Mouse (Mus musculus): ENCODE measurements at regions not wholly inside any gene's neighbourhood (a gene's known extent, or its start where the extent isn't known, plus 50 kb on each side); places are given as distances from the start of the nearest gene placed in this dataset.

GRCm38 (mm10) chr4:84035347-84035746, 510.0 kb downstream of the Ccdc171 start:
- DNase-seq (ENCODE audit: low read depth) = no peak

DNA sequence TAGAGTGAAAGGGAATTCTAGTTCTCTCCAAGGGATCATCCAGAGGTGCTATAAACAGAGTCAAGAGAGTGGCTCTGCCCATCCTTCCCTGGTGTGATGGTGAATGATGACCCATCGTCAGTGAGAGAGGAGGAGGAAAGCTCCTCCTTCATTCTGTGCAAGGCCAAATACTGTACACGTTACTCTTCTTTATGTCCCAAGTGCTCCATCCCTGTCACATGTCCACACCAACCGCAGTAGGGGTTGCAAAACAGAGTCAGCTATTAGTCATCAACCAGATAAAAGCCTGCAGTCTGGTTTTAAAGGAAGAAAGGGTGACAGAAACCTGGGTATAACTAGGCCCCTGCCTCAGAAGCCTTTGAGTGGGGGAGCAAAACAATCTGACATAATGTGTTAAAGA, 512.2 kb downstream of the Ccdc171 start:
- no peak for DNase-seq (ENCODE audit: low read depth)

DNA sequence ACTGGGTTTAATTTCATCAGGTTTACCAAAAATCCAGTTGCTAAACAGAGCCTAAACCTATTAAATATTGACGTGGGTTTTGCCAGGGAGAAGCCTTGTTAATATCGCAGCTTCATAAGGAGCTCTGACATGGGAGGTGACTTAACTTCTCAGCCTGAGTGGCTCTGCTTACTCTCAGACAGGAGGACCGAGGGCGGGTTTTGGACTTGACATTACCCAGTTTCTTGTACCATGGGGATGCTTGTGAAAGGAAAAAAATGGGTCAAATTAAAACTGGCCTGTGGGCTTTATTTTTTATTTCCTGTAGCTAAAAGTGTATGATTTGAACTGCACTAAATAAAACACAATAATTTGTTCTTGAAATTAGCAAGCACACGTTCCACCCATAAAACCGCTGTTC, 524.9 kb downstream of the Ccdc171 start:
- DNase-seq (ENCODE audit: low read depth) = no peak

- no peak for DNase-seq (ENCODE audit: low read depth)
These were observed 531.6 kb downstream of the Ccdc171 start for GRCm38 (mm10) chr4:84056863-84057502.

GRCm38 (mm10) chr4:84060187-84060586, 534.8 kb downstream of the Ccdc171 start:
- no peak for DNase-seq (ENCODE audit: low read depth)

- no peak for DNase-seq (ENCODE audit: low read depth)
These were observed 538.4 kb downstream of the Ccdc171 start for GRCm38 (mm10) chr4:84063755-84064154.

DNA sequence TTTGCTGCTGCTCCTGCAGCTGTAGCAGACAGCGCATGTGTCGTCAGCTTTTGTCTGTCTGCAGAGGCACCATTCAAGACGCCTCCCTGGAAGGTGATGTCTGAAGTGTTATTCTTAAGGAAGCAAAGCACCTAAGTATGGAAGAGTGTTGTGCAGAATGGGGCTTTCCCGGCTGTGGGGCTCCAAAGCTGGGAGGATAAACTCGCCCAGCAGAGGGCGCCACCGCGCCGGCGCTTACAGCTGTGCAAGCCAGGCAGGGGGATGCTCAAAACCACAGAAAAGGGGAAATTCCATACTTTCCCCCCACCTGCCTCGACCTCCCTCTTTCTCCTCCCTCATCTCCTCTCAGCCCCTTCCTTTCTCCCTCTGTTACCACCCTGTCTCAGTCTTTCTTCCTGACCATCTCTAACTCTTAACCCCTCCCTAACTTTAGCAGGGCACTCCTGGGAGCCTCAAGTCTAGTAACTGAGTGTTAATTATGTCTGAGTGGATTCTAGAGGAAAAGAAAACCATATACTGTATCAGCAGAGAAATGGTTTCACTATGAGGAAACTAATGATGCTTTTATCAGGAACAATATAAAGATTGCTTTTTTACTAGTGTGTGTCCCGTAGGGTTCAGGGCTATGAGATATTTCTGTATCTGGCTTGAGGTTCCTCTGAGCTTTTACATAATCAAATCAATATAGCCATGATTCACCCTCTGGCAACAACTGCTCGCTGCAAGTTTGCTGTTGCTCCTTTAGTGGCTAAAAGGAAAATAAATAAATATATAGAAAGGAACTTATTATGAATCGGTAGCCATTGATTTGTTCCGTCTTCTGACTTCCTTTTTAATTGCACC, 539.5 kb downstream of the Ccdc171 start:
- DNase-seq (ENCODE audit: low read depth) = peak; percentile 9

DNA sequence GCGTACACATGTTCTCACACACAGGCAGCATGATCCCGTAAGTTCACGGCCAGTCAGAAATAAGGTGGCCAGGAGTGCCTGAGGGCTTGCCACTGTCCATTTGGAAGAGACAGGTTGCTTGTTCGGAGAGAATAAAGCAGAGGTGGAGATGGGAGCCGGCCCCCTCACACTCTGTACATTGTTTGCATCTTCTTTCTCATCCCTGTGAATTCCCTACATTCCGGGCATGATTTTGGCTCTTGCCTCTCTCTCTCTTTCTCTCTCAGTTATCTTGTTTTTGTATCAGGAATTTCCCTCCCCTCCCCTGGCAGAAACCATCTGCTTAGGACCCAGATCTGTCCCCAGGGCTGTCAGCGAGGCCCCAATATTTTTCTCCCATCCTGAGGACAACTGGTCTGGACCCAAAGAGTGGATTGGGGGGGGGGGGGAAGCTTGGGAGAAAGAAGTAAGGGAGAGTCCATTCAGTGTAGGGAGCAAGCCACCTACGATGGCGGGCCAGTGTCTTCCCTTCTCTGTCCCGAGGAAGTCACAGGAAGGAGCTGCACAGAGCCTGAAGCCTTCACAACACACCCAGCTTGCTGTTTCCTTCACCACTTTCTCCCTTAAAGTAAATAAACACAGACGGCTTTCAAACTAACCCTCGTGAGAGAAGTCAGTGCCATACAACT, 540.2 kb downstream of the Ccdc171 start:
- DNase-seq (ENCODE audit: low read depth) = no peak

DNA sequence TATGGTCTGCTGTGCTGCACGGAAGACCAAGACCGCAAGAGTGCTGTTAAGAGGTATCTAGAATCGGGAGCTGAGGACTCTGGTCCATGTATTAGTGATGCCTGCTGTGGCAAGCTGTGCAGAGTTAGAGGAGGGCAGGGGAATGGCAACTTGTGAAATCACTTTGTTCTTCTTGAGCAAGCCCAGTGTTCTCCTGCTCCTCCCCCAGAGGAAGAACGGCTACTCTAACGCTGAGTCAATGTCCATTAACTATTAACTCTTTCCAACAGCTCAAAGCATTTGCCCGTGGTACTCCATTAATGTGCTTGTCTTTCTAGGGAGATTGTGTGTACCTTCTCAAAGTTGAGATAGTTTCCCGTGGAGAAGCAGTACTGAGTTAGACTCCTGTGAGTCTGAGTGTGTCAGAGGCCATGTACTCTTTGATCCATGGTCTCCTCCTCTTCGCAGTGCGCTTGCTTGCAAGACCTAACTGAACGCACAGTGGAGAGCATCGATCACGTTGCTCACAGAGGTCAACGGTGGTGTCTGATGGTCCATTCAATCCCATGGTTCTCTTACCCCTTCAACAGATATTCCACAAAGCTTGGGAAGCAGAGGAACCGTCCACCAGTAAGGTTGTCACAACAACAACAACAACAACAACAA, 542.7 kb downstream of the Ccdc171 start:
- no peak for DNase-seq (ENCODE audit: low read depth)

DNA sequence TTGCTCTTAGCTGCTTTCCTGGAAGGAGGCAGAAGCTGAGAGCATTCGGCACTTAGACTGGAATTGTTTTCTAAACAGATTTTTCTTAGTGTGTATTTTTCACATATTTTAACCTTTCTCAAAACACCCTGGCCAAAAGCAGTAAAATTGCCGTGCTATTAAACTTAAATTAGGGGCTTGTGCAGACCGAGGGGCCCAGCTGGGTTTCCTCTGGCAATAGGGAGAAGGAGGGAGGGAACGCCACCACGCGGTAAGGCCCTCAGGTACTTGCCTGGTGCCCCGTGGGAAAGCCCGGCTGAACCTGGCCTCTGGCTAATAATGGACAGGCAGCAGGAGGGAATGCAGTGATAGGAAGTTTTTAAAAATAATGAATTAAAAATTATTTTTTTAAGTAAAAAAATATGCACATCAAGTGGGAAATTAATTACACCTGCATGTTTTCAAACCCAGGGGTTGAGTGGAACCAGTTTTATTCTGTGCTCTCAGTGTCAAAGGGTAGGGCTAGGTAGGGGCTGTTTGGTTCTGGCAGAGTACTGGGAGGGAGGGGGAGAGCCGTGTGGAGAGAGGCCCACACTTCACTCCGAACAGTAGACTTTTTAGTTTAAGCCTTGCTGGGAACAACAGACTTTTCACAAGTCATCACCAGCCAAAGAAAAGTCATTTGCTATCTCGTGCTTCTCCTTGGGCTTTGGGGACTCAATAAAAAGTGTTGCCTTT, 543.8 kb downstream of the Ccdc171 start:
- DNase-seq (ENCODE audit: low read depth) = no peak

DNA sequence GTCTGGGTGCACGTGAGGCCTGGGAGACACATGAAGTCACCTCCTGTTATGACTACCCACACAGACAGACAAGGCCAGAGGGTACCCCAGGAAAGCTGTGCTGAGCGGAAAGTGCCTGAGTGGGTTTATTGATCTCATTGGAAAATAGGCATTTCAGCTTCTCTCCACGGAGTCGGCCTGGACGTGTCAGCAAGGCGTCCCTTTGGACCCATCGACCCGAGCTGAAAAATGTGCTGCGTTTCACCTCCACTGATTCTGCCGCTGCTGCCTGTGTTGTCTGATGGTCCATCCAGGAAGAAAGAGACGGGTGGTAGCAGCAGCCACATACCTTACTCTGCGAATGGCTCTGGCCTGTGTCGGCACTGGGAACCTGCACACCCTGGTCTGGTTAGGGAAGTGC, 544.3 kb downstream of the Ccdc171 start:
- no peak for DNase-seq (ENCODE audit: low read depth)

- DNase-seq (ENCODE audit: low read depth) = no peak
These were observed 544.7 kb downstream of the Ccdc171 start for GRCm38 (mm10) chr4:84070089-84070488.

GRCm38 (mm10) chr4:84072096-84072495, 546.8 kb downstream of the Ccdc171 start:
- no peak for DNase-seq (ENCODE audit: low read depth)

- DNase-seq (ENCODE audit: low read depth) = no peak
These were observed 551.2 kb downstream of the Ccdc171 start for GRCm38 (mm10) chr4:84076526-84076925.

GRCm38 (mm10) chr4:84079516-84079915, 554.2 kb downstream of the Ccdc171 start:
- no peak for DNase-seq (ENCODE audit: low read depth)

DNA sequence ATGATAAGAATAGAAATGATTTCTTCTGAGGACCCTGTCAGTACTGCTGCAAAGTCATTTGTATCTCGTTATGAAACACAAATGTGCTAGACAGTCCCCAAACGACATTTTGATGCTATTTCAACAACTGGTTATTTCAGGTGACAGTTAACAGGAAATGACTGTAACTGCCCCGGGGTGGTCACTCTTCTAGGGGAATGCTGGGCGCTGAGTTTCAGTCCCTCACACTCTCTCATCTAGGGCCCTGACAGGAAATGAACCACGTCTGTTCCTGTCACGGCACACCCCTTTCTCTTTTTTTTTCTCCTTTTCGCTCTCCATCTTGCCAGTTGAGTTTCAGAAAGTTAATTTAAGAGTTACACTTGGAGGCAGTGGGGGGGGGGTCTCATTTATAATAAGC, 556.2 kb downstream of the Ccdc171 start:
- no peak for DNase-seq (ENCODE audit: low read depth)

GRCm38 (mm10) chr4:84088166-84088565, 562.8 kb downstream of the Ccdc171 start:
- DNase-seq (ENCODE audit: low read depth) = no peak

- DNase-seq (ENCODE audit: low read depth) = no peak
These were observed 567.2 kb downstream of the Ccdc171 start for GRCm38 (mm10) chr4:84092509-84092908.

DNA sequence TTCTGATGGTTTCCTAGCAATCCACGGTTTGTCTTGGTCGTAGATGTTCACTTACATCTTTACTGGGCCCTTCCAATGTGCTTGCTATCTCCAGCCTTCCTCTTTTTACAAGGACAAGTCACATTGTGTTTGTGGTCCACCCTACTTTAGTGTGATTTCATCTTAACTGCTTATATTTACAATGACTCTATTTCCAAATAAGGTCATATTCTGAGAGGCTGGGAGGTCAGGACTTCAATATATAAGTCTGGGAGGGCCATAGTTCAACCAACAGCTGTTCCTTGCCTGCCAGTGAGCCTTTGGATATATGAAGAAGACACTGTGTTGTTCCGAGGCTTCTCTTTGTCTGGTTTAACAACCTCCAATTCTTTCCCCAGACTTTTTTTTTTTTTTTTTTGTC, 569.9 kb downstream of the Ccdc171 start:
- DNase-seq (ENCODE audit: low read depth) = no peak

- DNase-seq (ENCODE audit: low read depth) = no peak
These were observed 570.7 kb downstream of the Ccdc171 start for GRCm38 (mm10) chr4:84096081-84096480.

DNA sequence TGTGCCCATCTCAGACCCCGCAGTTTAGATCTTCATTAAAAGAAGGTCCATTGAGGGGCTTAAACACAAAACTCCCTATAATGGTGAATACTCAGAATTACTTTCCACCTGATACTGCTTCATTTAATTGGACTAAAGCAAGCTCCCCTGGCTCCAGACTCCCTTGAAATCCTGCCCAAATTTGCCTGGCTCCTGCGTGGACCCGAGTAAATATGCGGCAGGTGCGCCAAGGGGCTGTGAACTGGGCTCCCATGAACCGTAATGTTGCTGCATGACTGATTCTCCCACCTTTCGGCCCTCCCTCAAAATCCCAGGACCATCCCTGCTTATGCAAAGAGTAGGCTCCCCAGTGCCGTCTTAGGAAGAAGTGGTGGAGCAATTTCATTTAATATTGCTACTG, 573.7 kb downstream of the Ccdc171 start:
- DNase-seq (ENCODE audit: low read depth) = no peak

DNA sequence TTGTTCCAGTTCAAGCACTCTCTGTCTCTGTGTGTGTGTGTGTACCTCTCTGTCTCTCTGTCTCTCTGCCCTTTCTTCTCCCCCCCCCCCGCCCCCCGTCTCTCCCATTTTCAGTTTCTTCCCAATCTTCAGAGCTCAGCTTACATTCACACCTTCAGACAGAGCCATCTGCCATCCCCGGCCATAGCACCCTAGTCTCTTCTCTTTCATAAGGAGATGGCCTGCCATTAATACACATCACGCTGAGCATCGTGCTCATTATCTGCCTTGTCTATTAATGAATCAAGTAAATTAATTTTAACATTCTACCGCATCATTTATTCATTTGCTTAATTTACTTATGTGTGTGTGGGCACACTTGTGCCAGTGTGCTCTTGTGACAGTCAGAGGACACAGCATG, 573.2 kb downstream of the Bnc2 start:
- no peak for DNase-seq (ENCODE audit: low read depth)

Data from c-Kit-positive CD71-negative TER-119-negative erythroid progenitor cells, embryonic 14.5 days (primary cell).